Mouse (Mus musculus) heart, postnatal 0 days (tissue): ENCODE results near the gene Prx.

Experiments used
- CTCF ChIP-seq: IDR thresholded peaks from 2 replicates; pipeline ENCODE4 v1.5.1; 2016; ENCODE audit warnings: antibody characterized with exemption, control low read depth, low read depth
- EP300 ChIP-seq: IDR thresholded peaks from 2 replicates; pipeline ENCODE4 v1.6.1; 2016; ENCODE audit warnings: antibody characterized with exemption, low read depth

GRCm38 (mm10) chr7:27514961-27515360 is 15.8 kb downstream of the Prx start:
- TF ChIP-seq CTCF (no peak), EP300 (no peak)
